Mouse (Mus musculus): Measurements from ENCODE around the gene Pgpep1l. TPM values are rescaled to one million over a fixed set of nuclear protein-coding genes. Genes with fewer than 3 reads are reported as not detected.
A peak's percentile ranks its signal among the peaks of the same experiment; 100 is the strongest.

Pgpep1l gene
- total RNA-seq, 4 experiments from 2014 or later: 2.7 to 5.4 (median 3.6) TPM

DNA sequence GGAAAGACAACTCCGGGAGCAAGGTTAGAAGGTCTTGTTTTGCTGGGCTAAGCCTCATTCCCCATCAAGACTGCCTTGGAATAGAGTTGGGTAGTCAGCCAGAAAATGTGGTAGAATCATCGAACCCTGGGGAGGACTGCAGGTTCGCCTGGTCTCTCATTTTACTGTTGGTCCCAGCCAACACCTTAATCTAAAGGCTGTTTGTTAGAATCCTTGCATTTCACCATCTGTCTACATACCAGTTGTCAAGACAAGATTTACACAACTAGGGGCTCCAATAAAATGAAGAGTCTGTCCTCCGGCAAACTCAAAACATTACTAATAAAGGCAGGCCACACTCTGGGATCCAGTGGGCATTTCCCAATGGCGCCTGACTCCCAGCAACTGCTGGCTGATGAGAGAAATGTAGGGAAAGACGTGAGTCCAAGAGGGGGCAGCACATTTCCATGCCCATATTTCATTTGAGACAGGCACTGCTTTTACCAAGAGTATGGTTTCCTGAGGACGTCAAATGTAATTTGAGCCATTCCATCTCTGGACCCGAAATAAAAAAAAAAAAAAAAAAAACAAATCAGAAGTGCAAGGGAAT lies 1.3 kb downstream of the Pgpep1l start:
- no peak for DNase-seq (ENCODE audit: low spot score in 2 of 2)

DNA sequence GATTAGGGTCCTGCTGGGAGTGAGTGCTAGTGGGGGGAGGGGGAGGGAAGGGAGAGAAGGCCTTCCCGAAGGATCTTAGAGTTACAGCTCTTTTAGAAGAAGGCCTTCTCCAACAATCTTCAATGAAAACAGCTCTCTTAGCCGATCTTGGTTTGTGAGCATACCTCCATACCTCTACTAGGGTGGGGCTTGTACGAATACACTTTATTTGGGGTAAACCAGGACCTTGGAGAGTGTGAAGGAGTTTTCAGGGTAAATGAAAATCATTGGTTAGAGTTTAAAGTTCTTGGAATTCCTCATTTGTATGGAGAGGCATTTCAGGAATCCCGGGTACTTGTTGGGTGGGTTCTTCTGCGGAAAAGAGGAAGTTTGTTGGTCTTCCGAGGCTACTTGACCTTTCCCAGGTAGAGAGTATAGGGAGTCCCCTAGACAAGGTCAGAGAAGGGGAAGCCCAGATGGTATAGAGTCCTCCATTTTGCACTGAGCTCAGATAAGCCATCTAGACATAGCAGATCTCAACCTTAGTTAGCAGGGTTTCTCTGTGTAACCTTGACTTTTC lies 4.4 kb downstream of the Pgpep1l start:
- no peak for DNase-seq (ENCODE audit: low spot score in 2 of 2)

DNA sequence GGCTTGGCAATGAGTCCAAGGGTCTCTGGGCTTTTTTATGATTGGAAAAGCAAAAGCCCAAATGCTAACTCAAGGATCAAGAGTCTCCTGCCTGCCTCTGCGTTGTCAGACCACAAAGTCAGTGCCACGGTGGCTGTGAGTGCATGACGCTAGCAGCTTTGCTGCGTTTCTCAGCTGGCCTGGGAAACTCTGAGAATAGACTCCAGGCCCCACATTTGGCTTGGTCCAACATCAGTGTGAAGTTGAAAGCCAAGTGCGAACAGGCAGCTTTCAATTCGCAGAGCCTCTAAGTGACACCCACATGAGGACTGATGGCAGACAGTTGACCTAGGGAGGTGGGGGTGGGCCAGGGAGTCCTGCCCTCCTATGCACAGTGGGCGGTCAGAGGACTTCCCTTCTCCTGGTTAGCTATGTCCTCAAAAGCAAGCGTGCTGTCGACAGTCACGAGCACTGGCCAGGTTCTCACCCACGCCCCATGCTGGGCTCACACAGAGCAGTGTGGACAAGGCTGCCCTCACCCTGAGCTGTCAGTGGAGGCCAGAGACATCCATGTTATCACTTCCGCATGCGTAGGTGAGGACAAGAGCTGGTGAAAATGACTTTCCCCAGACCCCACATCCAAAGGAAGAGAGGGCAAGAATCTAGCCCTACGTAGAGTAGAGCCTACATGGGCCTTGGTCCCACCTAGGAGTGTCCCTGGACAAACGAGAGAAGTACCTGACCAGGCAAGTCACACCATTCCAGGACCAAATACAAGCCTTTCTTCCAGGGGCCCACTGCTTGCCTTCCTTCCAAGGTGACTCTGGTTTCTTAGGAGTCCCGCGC lies 5.5 kb downstream of the Pgpep1l start:
- DNase-seq (ENCODE audit: low spot score in 2 of 2): no peak

DNA sequence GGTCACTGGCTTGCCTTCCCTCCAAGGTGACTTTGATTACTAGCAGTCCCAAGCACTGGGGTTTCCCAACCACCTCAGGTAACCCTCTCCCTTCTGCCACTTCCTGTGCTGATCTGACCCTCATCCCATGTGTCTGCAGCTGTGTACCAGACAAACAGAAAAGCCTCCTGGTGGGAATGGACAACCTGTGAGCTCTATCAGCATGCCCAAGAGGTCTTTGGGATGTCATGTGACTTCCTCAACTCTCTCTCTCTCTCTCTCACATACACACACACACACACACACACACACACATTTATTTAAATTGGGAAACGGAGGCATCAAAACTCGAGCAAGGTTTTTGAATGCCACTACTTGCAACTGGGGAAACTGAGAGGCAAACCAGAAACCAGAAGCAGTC lies 6.3 kb downstream of the Pgpep1l start:
- no peak for DNase-seq (ENCODE audit: low spot score in 2 of 2)

DNA sequence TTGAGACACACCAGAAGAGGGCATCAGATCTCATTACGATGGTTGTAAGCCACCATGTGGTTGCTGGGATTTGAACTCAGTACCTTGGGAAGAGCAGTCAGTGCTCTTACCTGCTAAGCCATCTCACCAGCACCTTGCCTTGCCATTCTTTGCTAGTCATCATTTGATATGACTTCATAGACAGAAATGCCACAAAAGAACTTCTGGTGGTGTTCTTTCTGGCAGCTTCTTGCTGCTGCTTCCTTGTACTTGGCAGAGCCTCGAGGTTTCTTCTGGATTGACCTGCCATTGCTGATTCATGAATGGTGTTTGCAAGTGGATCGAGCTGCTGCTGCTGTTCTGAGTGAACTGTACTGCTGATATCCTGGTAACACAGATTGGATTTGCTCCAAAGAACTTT lies 13.1 kb downstream of the Pgpep1l start:
- DNase-seq (ENCODE audit: low spot score in 2 of 2): no peak

DNA sequence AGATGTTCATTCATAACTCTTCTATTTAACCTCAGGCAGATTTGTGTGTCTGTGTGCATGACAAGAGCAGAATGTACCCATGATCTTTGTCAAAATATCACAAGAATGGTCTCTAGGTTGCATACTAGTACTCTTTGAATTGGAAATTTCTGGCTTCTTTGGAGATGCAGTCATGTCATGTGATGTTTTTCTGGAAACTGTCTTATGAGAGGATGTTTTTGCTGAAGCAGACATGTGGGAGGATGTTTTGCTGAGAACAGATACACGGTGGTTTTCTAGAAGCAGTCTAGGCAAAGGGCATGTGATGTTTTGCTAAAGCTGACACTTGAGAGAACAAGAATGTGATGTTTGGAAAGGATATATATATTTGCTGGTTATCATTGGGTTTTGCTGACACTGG lies 13.6 kb downstream of the Pgpep1l start:
- no peak for DNase-seq (ENCODE audit: low spot score in 2 of 2)

DNA sequence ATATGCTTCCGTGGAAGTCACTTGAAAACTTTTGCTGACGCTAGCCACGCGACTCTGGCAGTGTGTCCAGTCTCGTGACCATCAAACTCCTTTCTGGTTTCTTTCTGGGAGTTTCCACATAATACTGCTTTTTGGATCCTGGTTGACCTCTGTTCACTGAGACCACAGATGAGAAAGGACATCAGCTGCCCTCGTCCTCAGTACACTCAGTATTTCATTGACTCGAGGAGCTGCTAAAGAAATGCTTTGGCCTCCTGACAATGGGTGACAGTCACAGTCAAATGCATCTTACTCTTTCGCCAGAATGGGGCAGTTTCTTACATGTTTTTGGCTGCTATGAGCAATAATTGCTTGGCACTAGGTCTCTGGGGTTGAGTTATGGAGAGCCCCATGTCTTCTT lies 17.8 kb downstream of the Pgpep1l start:
- DNase-seq (ENCODE audit: low spot score in 2 of 2): no peak

DNA sequence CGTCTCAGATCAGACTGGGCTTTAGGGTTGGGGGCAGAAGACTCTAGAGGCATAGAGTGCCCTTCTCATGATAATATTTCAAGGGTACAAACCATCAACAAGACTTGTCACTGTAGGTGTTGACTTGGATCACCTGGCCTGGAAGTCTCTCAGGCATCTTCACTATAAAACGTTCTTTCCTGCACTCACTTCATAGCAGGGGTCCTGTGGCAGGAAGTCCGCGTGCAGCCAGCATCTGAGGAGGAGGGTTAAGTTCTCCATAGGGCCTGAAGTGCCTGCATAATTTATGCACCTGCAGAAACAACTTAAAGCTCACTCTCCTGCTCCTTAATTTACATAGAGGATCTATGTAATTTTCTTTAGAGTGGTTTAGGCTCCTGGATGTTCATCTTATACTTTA lies 18.4 kb downstream of the Pgpep1l start:
- DNase-seq (ENCODE audit: low spot score in 2 of 2): no peak

DNA sequence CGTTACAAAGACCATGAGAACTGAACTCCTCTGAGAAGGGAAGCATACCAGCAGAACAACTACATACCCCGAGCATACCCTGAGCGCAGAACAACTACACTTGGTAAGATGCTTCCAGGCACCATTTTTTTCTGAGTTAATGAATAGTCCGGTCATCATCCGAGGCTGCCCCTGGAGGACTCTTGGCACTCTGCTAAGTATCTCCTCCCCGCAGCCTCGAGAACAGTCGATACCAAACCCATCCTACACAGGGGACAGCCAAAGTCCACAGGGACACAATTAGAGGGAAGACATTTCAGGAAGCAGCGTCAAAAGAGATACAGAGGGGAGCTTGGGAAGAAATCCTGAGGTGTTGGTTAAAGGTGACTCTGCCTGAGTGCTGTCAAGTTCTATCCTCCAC lies 22.8 kb downstream of the Pgpep1l start:
- no peak for DNase-seq (ENCODE audit: low spot score in 2 of 2)

DNA sequence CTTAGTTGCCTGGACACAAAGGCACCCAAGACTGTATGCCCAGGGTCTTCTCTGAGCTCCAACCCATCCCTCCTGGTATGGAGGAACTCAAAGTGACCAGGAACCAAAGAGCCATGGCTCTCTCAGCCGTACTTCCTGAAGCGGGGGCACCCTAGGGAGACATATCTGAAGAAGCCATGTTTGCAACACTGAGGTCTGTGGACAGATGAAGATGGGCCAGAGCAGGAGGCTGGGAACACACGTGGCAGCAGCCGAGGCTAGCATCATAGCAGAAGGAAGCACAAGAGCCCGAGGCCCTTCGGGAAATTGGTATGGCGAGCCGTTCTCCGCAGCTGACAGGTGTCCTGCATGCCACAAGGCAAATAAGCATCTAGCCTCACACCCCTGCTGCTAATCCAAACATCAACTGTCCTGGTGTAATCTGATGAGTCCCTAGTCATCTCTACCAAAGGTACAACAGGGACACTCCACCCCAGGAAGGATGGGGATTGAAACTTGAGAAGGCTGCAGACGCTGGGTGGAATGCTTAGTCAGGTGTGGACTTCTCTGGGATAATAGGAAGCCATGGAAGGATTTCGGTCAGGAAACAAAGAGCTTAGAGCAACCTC lies 24.7 kb downstream of the Pgpep1l start:
- no peak for DNase-seq (ENCODE audit: low spot score in 2 of 2)

DNA sequence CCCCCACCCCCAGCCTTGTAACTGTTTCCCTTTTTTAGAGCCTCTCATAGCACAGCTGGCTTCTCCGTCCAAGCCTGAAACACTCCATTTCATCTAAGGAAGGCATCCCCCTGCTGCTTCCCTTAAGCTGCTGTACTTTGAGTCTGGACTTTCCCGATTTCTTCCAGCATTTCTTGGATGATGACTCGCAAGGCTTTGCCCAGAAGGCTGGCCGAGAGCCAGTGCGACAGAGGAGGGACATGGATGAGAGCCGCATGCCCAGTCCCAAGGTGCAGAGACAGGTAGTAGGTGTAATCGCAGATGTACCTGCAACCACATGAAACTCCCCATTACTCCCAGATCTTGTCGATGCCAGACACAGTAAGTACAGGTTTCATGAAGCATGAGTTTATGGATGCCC lies 27.2 kb downstream of the Pgpep1l start:
- DNase-seq (ENCODE audit: low spot score in 2 of 2): no peak

DNA sequence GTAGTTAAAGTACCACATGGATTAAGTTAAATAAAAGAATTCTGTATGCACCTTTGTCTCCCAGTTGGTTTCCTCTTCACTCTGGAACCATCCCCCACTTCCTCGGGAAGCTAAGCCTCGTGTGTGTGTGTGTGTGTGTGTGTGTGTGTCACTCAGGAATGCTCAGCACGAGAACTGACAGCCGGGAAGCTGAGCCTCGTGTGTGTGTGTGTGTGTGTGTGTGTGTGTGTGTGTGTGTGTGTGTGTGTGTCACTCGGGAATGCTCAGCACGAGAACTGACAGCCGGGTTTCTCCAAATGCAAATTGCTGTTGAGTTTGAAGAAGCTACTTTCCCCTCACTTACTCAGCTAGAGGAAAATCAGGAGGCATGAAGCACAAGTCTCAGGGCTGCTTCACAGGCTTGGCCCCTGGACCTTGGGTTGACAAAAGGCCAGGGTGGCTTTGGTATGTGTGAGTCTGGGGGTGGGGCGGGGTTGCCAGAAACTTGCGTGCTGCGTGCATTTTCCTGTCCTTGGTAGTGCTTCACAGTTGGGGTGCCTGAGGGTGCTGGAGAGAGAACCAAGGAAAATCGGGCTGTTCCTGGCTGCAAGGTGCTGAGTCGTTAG lies 30.3 kb downstream of the Pgpep1l start:
- no peak for DNase-seq (ENCODE audit: low spot score in 2 of 2)

DNA sequence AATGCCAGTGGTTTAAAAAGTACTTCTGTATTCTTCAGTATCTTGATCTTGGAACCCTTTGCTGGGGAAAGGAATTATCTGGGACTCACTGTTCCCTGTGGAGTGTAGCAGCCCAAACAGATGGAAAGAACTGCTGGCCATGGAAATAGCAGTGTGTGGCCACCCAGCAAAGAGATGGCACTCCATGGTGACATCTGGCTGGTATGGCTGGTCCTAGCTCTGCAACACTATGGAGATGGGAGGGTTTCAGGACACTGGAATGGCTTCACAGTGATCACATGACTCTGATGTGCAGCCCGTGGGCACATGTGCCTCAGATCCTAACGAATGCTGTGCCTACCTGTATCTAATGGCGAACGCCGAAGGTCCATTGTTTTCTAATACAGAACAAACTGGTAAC lies 31.5 kb downstream of the Pgpep1l start:
- no peak for DNase-seq (ENCODE audit: low spot score in 2 of 2)

DNA sequence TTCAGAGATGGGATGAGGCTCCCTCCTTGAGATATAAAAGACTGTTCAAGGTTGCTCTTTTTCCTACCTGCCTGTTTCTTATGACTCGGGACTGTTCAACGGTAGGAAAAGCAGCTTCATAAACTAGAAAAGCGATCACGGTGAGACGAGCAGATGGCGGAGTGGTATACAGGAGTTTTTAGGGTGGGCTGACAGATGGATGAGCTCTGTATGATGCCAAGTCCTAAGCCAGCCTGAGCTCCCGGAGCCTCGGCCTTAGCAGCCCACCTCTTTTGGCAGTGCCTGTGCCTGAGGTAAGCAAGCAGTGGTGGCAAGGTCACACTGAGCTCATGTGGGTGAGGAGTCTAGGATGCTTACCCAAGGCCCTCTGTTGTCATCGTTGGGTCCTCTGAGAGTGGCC lies 33.2 kb downstream of the Pgpep1l start:
- peak in 1 of 2 experiments; percentile 38 for DNase-seq (ENCODE audit: low spot score in 2 of 2)

DNA sequence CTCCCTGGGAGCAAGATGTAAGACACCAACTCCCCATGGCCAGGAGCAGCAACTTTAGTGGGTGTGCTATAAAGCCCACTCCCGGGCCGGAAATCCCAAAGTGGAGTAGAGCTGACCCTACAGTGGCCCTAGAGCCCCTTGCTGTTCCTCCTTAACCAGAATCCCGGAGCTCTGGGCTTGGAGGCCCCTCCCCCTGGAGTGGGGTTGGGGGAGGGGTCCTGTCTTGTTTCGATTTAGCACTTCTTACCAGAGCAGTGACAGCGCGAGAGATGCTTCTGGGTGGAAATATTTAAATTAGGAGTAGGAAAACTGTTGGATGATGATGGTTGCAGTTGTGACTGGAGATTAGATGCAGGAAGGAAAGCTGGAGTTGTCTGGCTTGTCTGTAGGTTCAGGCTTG lies 35.5 kb downstream of the Pgpep1l start:
- DNase-seq (ENCODE audit: low spot score in 2 of 2): no peak

DNA sequence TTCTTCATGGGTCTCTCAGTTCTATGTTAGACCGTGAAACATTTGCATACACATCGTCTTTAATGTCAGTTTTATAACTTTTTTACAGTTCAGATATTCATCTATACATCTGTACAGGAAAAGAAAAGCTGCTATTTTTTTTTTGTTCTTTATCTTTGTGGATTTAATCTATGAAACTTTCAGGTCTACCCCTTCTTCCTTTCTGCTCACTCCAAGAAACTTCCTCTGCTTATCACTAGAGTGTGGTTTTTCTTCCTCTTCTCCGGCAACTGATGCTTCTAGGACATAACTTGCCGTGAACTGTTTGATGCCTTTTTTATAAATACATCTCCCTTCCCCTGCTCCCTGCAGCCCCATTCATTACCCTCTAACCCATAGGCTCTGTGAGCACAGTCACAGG lies 36.4 kb downstream of the Pgpep1l start:
- no peak for DNase-seq (ENCODE audit: low spot score in 2 of 2)

DNA sequence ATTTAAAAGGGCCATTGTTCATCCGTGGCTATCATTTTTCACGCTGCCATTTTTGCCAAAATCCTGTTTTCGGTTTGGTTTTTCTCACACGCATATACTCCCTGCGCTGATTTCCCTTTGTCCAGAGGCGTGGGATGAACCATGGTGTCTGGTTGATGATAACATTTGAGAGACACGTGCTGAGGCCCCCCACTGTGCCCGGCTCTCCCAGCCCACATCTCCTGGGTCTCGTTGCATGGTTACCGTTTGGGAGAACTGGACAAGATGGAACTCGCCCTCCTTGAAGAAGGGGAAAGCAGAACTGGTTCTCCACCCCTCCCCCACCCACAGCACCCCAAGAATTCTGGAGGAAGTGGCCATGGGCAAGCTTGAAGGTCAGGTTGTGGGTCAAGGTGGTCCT lies 37.0 kb downstream of the Pgpep1l start:
- no peak for DNase-seq (ENCODE audit: low spot score in 2 of 2)

DNA sequence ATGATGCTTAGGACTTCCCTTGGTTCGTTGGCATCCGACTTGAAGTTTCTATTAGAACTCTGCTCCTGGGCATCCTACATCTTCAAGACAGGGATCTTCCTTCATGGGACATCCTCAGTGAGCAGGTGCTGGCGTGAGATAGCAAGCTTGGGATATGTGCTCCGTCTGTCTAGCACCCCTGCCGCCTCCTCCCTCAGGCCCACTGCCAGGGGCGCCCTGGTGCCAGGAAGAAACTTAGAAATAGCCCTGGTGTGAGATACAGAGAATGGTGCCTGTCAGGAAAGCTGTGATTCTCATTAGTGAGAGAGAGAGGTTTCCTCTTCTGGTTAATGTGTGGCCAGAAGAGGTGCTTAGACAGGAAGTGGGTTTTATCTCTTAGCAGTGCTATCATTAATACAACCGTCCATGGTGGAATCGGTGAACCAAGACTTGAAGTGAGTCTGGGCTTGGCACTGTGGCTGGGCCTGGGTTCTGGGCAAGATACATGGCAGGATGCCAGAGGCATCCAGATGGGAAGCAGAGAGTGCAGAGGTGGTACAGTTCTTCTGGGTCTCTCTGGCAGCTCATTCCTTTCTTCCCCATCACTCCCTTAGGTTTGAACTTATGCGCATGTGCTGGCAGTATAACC lies 38.5 kb downstream of the Pgpep1l start:
- no peak for DNase-seq (ENCODE audit: low spot score in 2 of 2)

DNA sequence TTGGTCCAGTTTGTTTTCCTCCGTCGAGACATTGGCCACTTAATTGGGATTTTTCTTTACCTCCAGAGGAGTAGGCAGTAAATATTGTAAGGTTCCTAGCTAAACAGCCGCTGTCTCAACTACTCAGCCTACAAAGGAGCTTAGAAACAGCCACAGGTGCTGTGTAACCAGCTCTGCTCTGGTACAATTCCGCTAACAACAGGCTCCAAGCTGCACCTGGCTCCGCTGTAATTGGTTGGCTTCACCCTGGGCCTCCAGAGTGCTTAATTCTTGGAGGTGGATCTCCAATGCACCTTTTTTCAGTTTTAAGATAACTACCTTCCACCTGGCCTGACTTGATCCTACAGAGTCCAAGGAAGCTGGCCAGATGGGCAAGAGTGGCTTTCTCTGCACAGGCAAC lies 40.0 kb downstream of the Pgpep1l start:
- no peak for DNase-seq (ENCODE audit: low spot score in 2 of 2)

DNA sequence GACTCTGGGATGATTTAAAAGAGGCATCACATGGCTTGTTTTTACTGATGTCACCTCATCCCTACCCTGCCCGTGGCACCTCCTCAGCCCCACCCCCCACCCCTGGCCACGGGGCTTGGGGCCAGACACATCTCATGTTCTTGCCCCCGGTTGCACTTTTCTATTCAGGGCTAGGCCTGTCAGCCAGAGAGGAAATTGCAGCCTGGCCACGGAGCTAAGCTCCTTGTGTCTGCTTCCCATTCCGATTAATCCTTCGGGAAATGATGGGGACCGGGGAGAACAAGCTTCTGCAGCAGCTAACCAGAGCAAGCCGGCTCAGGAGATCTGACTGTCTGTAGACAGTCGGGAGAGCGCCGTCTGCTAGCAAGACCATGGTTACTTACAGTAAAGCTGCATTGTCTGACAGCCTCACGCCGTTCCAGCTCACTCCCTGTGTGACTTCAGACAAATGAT lies 40.7 kb downstream of the Pgpep1l start:
- no peak for DNase-seq (ENCODE audit: low spot score in 2 of 2)

DNA sequence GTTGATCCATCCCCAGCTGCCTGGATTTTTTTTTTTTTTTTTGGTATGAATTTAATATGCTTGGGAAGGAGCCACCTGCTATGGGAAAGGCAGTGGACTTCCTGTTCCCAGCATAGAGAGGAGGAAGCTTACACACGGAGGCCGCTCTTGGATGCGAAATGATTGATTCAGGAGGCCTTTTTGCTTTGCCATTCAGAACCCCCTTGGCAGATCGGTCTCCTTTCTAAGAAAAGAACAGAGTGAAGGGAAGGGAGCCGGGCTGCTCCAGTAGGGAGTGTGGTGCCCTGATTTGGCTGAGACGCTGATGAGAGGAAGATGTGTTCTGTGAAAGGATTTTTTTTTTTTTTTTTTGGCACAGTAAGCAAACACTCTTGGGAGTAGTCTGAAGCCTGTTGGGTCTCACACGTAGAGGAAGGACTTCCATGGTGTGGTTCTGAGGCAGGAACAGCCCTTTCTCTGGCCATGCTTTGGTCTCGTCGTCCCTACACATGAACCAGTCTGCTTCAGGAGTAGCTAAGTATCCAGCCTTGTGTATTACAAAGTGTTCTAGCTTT lies 42.3 kb downstream of the Pgpep1l start:
- peak; percentile 42 to 45 for DNase-seq (ENCODE audit: low spot score in 2 of 2)
